Comparison of ENCODE assay signal across 8 mouse cellular contexts in the genomic region with DNA sequence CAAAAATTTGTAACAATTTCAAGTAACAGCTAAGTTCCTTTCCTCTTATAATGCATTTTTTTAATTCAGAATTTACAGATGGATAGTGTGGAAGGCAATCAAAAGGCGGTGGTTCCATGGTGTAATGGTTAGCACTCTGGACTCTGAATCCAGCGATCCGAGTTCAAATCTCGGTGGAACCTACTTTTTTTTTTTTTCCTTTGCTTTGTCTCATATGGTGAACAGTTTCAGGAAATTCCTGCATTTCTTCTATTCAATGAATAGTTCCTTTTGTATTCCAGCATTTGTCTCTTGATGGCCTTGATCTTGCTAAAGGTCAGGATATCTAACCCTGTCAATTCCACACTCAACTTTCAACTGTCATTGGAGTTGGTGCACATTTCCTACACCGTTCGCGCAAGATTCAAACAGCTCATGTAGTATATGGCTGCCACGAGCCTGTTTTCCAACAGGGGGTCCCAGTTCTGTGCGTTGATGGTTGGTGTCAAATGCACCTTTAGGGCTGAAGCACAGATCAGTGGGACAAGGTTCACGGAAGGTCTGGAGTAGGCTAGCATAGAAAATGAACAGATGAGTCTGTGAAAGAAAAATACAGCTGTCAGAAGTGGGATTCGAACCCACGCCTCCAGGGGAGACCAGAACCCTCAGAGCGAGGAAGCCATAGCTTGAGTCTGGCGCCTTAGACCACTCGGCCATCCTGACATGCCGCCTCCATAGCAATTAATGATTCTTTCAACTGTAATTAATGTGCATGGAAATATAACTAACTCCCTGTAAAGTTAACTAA. TPM values are rescaled to one million over a fixed set of nuclear protein-coding genes. Genes with fewer than 3 reads are reported as not detected.
DNase-seq lines count a peak whose midpoint lies in the region; ATAC-seq and TF ChIP-seq lines count a peak whose summit lies in the region.

No protein-coding gene starts in this region.

- no peaks in the 10 kb centered on the region for H3K9me3 ChIP-seq in hindbrain, postnatal 0 days (ENCODE audit: low read length)
- no peaks in the 10 kb centered on the region for H3K9me3 ChIP-seq in limb, embryonic 10.5 days (replicated peaks)

- peak overlapping the region; percentile 65 for H3K4me2 ChIP-seq in hindbrain, postnatal 0 days (ENCODE audit: low read depth, low read length)

- H3K4me3 ChIP-seq in gastrocnemius, adult 2 months, result peak overlapping the region; percentile 63
- H3K4me3 ChIP-seq in hindbrain, postnatal 0 days (ENCODE audit: low read length), result peak overlapping the region; percentile 56
- peak overlapping the region; percentile 55 for H3K4me3 ChIP-seq in limb, embryonic 10.5 days

- ATAC-seq in common myeloid progenitor, adult 5-6 weeks (replicated peaks; ENCODE audit: low read depth, poor library complexity, severe bottlenecking), result peak; percentile 38
- peak; percentile 66 for ATAC-seq in hindbrain, postnatal 0 days

- no peaks in the 10 kb centered on the region for H3K36me3 ChIP-seq in hindbrain, postnatal 0 days (ENCODE audit: insufficient read depth, low read length)
- H3K36me3 ChIP-seq in limb, embryonic 10.5 days, result no peaks in the 10 kb centered on the region

- peak overlapping the region; percentile 76 for H3K27ac ChIP-seq in gastrocnemius, adult 2 months
- H3K27ac ChIP-seq in hindbrain, postnatal 0 days, result peak overlapping the region; percentile 0; the same call in 1 of the 2 replicates
- no peak overlapping the region for H3K27ac ChIP-seq in limb, embryonic 10.5 days

- intact Hi-C loops in gastrocnemius, adult 2 months (cut with DNase I), result loop anchor here (5.0 kb wide), 2 partner anchors 50 to 1775 kb away; partner anchors contain the start of gene Stard3nl

- TF ChIP-seq CTCF in gastrocnemius, adult 2 months (IDR thresholded peaks at IDR 0.05), result no peak
- TF ChIP-seq CTCF in hindbrain, postnatal 0 days (IDR thresholded peaks at IDR 0.05; ENCODE audit: low read depth), result no peak; the same call in 1 of the 2 replicates

- WGBS in hindbrain, postnatal 0 days, result under 1% methylated on average over 16 of the region's 16 CpGs
- WGBS in limb, embryonic 10.5 days, result 1% methylated on average over 16 of the region's 16 CpGs

- peak; percentile 31 for DNase-seq in ovary, adult 18-20 months (ENCODE audit: low spot score)
- no peak for DNase-seq in ovary, postnatal 10 days (ENCODE audit: low spot score)
- DNase-seq in gastrocnemius, adult 2 months, result peak; percentile 61
- DNase-seq in hindbrain, postnatal 0 days (ENCODE audit: low spot score), result peak; percentile 78
- peak; percentile 82 for DNase-seq in limb, embryonic 10.5 days (ENCODE audit: low spot score)
- peak; percentile 84 for DNase-seq in mesoderm, embryonic 11.5 days (ENCODE audit: low read depth, low spot score)
- DNase-seq in spleen, adult 18-20 months, result peak; percentile 20 to 50

- H3K9ac ChIP-seq in hindbrain, postnatal 0 days (replicated peaks; ENCODE audit: low read length), result 0 out of 2 replicates have a peak overlapping the region, but pooled peaks have one; percentile 28

- no peaks in the 10 kb centered on the region for H3K4me1 ChIP-seq in hindbrain, postnatal 0 days (ENCODE audit: insufficient read depth, low read length)
- peaks cover 27% of the 10 kb centered on the region for H3K4me1 ChIP-seq in limb, embryonic 10.5 days

- no peaks in the 10 kb centered on the region for H3K27me3 ChIP-seq in hindbrain, postnatal 0 days (ENCODE audit: insufficient read depth, low read length)
- H3K27me3 ChIP-seq in limb, embryonic 10.5 days (ENCODE audit: low read depth, poor library complexity, severe bottlenecking), result no peaks in the 10 kb centered on the region

RNA-seq across cellular contexts. Expression of gene Trim27, which starts 6.8 kb away (rescaled TPM):
- total RNA-seq in common myeloid progenitor, adult 5-6 weeks (2017), result 162 and 186 TPM in 2 replicates
- total RNA-seq in gastrocnemius, adult 2 months (2021), result 10 to 100 TPM; 23.8 to 26.4 TPM
- 84.9 and 107 TPM in 2 replicates for total RNA-seq in hindbrain, postnatal 0 days (2014; rRNA removed)
- 68.3 and 69.1 TPM in 2 replicates for polyA plus RNA-seq in hindbrain, postnatal 0 days (2015; fragmentation: Nextera tagmentation; extraction: Ambion mirVana)
- 200 and 218 TPM in 2 replicates for polyA plus RNA-seq in limb, embryonic 10.5 days (2016; fragmentation: Nextera tagmentation; extraction: Ambion mirVana)

RNA-seq across cellular contexts. Expression of gene Olfr1368, which starts 26.8 kb away (rescaled TPM):
- not detected in 2 replicates for total RNA-seq in common myeloid progenitor, adult 5-6 weeks (2017)
- not detected for total RNA-seq in gastrocnemius, adult 2 months (2021)
- total RNA-seq in hindbrain, postnatal 0 days (2014; rRNA removed), result not detected in 2 replicates
- not detected in 2 replicates for polyA plus RNA-seq in hindbrain, postnatal 0 days (2015; fragmentation: Nextera tagmentation; extraction: Ambion mirVana)
- not detected in 2 replicates for polyA plus RNA-seq in limb, embryonic 10.5 days (2016; fragmentation: Nextera tagmentation; extraction: Ambion mirVana)

RNA-seq across cellular contexts. Expression of gene Olfr263, which starts 43.0 kb away (rescaled TPM):
- total RNA-seq in common myeloid progenitor, adult 5-6 weeks (2017), result not detected in 2 replicates
- not detected for total RNA-seq in gastrocnemius, adult 2 months (2021)
- not detected in 2 replicates for total RNA-seq in hindbrain, postnatal 0 days (2014; rRNA removed)
- not detected in 2 replicates for polyA plus RNA-seq in hindbrain, postnatal 0 days (2015; fragmentation: Nextera tagmentation; extraction: Ambion mirVana)
- polyA plus RNA-seq in limb, embryonic 10.5 days (2016; fragmentation: Nextera tagmentation; extraction: Ambion mirVana), result not detected in 2 replicates
